Comparison of ENCODE assay signal across 28 mouse cellular contexts in the genomic region with DNA sequence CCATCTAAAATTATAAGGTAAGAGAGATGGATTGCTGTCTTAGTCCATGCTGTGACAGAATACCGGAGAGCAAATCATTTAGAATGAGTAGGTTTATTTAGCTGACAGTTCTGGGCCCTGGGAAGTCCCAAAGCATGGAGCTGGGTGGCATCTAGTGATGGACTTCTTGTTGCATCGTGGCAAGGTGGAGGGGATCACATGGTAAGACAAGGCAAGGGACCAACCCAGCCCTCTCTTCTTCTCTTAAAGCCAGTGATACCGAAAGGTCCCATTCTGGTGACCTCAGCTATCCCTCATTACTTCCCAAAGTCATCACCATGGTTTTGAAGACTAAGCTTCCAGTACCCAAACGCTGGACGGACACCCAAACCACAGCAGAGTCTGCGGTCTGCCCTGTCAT.
"Had no signal": no experiment of that assay in that cellular context is flagged by ENCODE, and none has a peak within 500 bp of the region (broad histone marks: within the 10 kb centered on the region; RNA-seq: fewer than 3 reads in every experiment).

No protein-coding gene starts in this region.

- ATAC-seq: forebrain, embryonic 13.5 days; forebrain, embryonic 14.5 days; forebrain, embryonic 15.5 days; forebrain, embryonic 16.5 days; forebrain, postnatal 0 days had no signal

- H3K36me3 ChIP-seq: embryonic facial prominence, embryonic 10.5 days; embryonic facial prominence, embryonic 12.5 days; embryonic facial prominence, embryonic 13.5 days; embryonic facial prominence, embryonic 15.5 days; forebrain, embryonic 10.5 days; forebrain, embryonic 12.5 days; forebrain, embryonic 15.5 days had no signal

- DNase-seq: cerebellum, adult 18-20 months; cerebellum, adult 2 months; cerebellum, adult 8-10 months; cerebellum, adult 9-10 months; cerebellum, adult 9-11 months; cerebellum, postnatal 10 days; cerebellum, postnatal 14 days; cerebellum, postnatal 25 days; cerebellum, postnatal 36 days; embryo, embryonic 11 days; forebrain, postnatal 0 days; gastrocnemius, adult 2 months; gastrocnemius, postnatal 10 days; gastrocnemius, postnatal 14 days; gastrocnemius, postnatal 25 days; gastrocnemius, postnatal 36 days; heart, adult 18-20 months had no signal

- H3K4me2 ChIP-seq: embryonic facial prominence, embryonic 12.5 days; embryonic facial prominence, embryonic 13.5 days; embryonic facial prominence, embryonic 15.5 days; forebrain, embryonic 12.5 days; forebrain, embryonic 13.5 days; forebrain, embryonic 15.5 days had no signal

- H3K27ac ChIP-seq: embryonic facial prominence, embryonic 10.5 days; embryonic facial prominence, embryonic 12.5 days; embryonic facial prominence, embryonic 13.5 days; embryonic facial prominence, embryonic 15.5 days; forebrain, embryonic 10.5 days; forebrain, embryonic 12.5 days; forebrain, embryonic 13.5 days; forebrain, embryonic 15.5 days; gastrocnemius, adult 2 months had no signal

- H3K9me3 ChIP-seq: embryonic facial prominence, embryonic 10.5 days; embryonic facial prominence, embryonic 12.5 days; embryonic facial prominence, embryonic 13.5 days; embryonic facial prominence, embryonic 15.5 days; forebrain, embryonic 10.5 days; forebrain, embryonic 12.5 days; forebrain, embryonic 13.5 days; forebrain, embryonic 15.5 days had no signal

- H3K27me3 ChIP-seq: embryonic facial prominence, embryonic 12.5 days; embryonic facial prominence, embryonic 13.5 days; embryonic facial prominence, embryonic 15.5 days; forebrain, embryonic 12.5 days; forebrain, embryonic 13.5 days; forebrain, embryonic 15.5 days had no signal

- H3K4me3 ChIP-seq: embryonic facial prominence, embryonic 10.5 days; embryonic facial prominence, embryonic 12.5 days; embryonic facial prominence, embryonic 13.5 days; embryonic facial prominence, embryonic 15.5 days; erythroblast, embryonic 14.5 days; forebrain, embryonic 10.5 days; forebrain, embryonic 12.5 days; forebrain, embryonic 13.5 days; forebrain, embryonic 15.5 days; gastrocnemius, adult 2 months had no signal

- H3K9ac ChIP-seq: embryonic facial prominence, embryonic 12.5 days; embryonic facial prominence, embryonic 13.5 days; embryonic facial prominence, embryonic 15.5 days; forebrain, embryonic 12.5 days; forebrain, embryonic 13.5 days; forebrain, embryonic 15.5 days; forebrain, postnatal 0 days had no signal
